Mouse (Mus musculus) stomach, embryonic 15.5 days (tissue): ENCODE results near the gene Creb3. TPM values are rescaled to one million over a fixed set of nuclear protein-coding genes. Genes with fewer than 3 reads are reported as not detected.

Experiments
- ATAC-seq: fragments of 200-750 bp; cut with Nextera tagmentation; 2 replicates; pipeline ENCODE4 v1.8.0; 2017; ENCODE audit warnings: low read depth, moderate number of reproducible peaks, moderate TSS enrichment; ENCODE audit not compliant: insufficient read depth, low FRiP score
- H3K27ac ChIP-seq: fragments of 300-500 bp; sonication (generic); 2 replicates; pipeline ENCODE4 v1.5.1; 2015; ENCODE audit warnings: mild to moderate bottlenecking, inconsistent platforms
- H3K27me3 ChIP-seq: fragments of 300-500 bp; sonication (generic); replicated peaks from 2 replicates; pipeline ENCODE4 v1.6.1; 2015; ENCODE audit warnings: inconsistent platforms
- H3K36me3 ChIP-seq: fragments of 300-500 bp; sonication (generic); 2 replicates; pipeline ENCODE4 v1.6.1; 2015; ENCODE audit warnings: inconsistent platforms
- H3K4me1 ChIP-seq: fragments of 300-500 bp; sonication (generic); 2 replicates; pipeline ENCODE4 v1.6.1; 2015; ENCODE audit warnings: inconsistent platforms
- H3K4me2 ChIP-seq: fragments of 300-500 bp; sonication (generic); 2 replicates; pipeline ENCODE4 v1.6.1; 2015; ENCODE audit warnings: mild to moderate bottlenecking, inconsistent platforms
- H3K4me3 ChIP-seq: fragments of 300-500 bp; sonication (generic); replicated peaks from 2 replicates; pipeline ENCODE4 v1.5.1; 2015; ENCODE audit warnings: inconsistent platforms
- H3K9ac ChIP-seq: fragments of 300-500 bp; sonication (generic); 2 replicates; pipeline ENCODE4 v1.6.1; 2015; ENCODE audit warnings: inconsistent platforms
- H3K9me3 ChIP-seq: fragments of 300-500 bp; sonication (generic); 2 replicates; pipeline ENCODE4 v1.6.1; 2016; ENCODE audit warnings: inconsistent platforms
- WGBS: fragments of 180-500 bp; shearing (Covaris S2); methylation state at CpG from one replicate; pipeline ENCODE4 v1.1.7; 2015; 5-methylcytosine and 5-hydroxymethylcytosine counted together
- polyA plus RNA-seq: library from polyadenylated mRNA; unstranded; fragments of >200 nt; fragmentation: Nextera tagmentation; extraction: Ambion mirVana; gene quantifications from 2 replicates; pipeline ENCODE4 v1.2.1, GENCODE M21; 2015

Creb3 gene
- polyA plus RNA-seq, 1 experiment from 2014 or later = 70.8 TPM

GRCm38 (mm10) chr4:43577237-43577881, 15.2 kb downstream of the Creb3 start:
- peaks cover 30% of the 10 kb centered on the region for H3K4me1 ChIP-seq
- H3K4me2 ChIP-seq = peak overlapping the region; percentile 93
- H3K27ac ChIP-seq = no peak overlapping the region
- no peaks in the 10 kb centered on the region for H3K27me3 ChIP-seq
- peak overlapping the region; percentile 79 for H3K4me3 ChIP-seq
- ATAC-seq = no peak
- H3K36me3 ChIP-seq = peaks cover 21% of the 10 kb centered on the region
- no peaks in the 10 kb centered on the region for H3K9me3 ChIP-seq
- 31% methylated on average over 8 of the region's 8 CpGs for WGBS
- H3K9ac ChIP-seq = peak overlapping the region; percentile 71; the same call in 1 of the 2 replicates

GRCm38 (mm10) chr4:43578376-43579204, 16.5 kb downstream of the Creb3 start, which contains the start of the genes Rgp1 and Gba2:
Gene Rgp1 (plus strand): TSS chr4:43578715.
Gene Gba2 (minus strand): TSS chr4:43578873.
- Histone ChIP-seq H3K27me3 (no peaks in the 10 kb centered on the region), H3K4me2 (peak within 1 kb of the TSS; percentile 93), H3K27ac (peak within 1 kb of the TSS; percentile 89), H3K9me3 (no peaks in the 10 kb centered on the region), H3K4me1 (peaks cover 30% of the 10 kb centered on the region), H3K9ac (peak within 1 kb of the TSS; percentile 71), H3K36me3 (peaks cover 31% of the 10 kb centered on the region), H3K4me3 (peak within 1 kb of the TSS; percentile 79)
- peak; percentile 97 for ATAC-seq
- under 1% methylated on average over 76 of the region's 76 CpGs for WGBS

- H3K4me1 ChIP-seq = peaks cover 30% of the 10 kb centered on the region
- H3K36me3 ChIP-seq = peaks cover 29% of the 10 kb centered on the region
- WGBS = 3% methylated on average over 10 of the region's 10 CpGs
- H3K4me2 ChIP-seq = peak overlapping the region; percentile 93
- ATAC-seq = no peak
- H3K27me3 ChIP-seq = no peaks in the 10 kb centered on the region
- H3K4me3 ChIP-seq = peak overlapping the region; percentile 79
- H3K27ac ChIP-seq = 0 out of 2 replicates have a peak overlapping the region, but pooled peaks have one; percentile 89
- H3K9me3 ChIP-seq = no peaks in the 10 kb centered on the region
- H3K9ac ChIP-seq = peak overlapping the region; percentile 71
Observed at GRCm38 (mm10) chr4:43579256-43579655, 17.1 kb downstream of the Creb3 start.

- Histone ChIP-seq H3K9me3 (no peaks in the 10 kb centered on the region), H3K4me1 (peaks cover 30% of the 10 kb centered on the region), H3K9ac (peak overlapping the region; percentile 71; the same call in 1 of the 2 replicates), H3K4me2 (peak overlapping the region; percentile 93), H3K27me3 (no peaks in the 10 kb centered on the region), H3K27ac (no peak overlapping the region), H3K4me3 (peak overlapping the region; percentile 79), H3K36me3 (peaks cover 29% of the 10 kb centered on the region)
- no peak for ATAC-seq
- WGBS = 74% methylated on average over 6 of the region's 6 CpGs
Observed at GRCm38 (mm10) chr4:43579731-43580130, 17.6 kb downstream of the Creb3 start.

- Histone ChIP-seq H3K36me3 (peaks cover 29% of the 10 kb centered on the region), H3K9me3 (no peaks in the 10 kb centered on the region), H3K9ac (no peak overlapping the region), H3K4me2 (no peak overlapping the region), H3K27ac (no peak overlapping the region), H3K27me3 (no peaks in the 10 kb centered on the region), H3K4me1 (peaks cover 30% of the 10 kb centered on the region), H3K4me3 (no peak overlapping the region)
- 91% methylated on average over 5 of the region's 5 CpGs for WGBS
- no peak for ATAC-seq
Observed at GRCm38 (mm10) chr4:43580721-43581120, 18.6 kb downstream of the Creb3 start.

GRCm38 (mm10) chr4:43581381-43581780, 19.2 kb downstream of the Creb3 start:
- H3K27ac ChIP-seq = no peak overlapping the region
- ATAC-seq = no peak
- no peak overlapping the region for H3K4me3 ChIP-seq
- peaks cover 27% of the 10 kb centered on the region for H3K4me1 ChIP-seq
- H3K27me3 ChIP-seq = no peaks in the 10 kb centered on the region
- H3K9ac ChIP-seq = no peak overlapping the region
- H3K4me2 ChIP-seq = no peak overlapping the region
- no peaks in the 10 kb centered on the region for H3K9me3 ChIP-seq
- WGBS = 93% methylated on average over 12 of the region's 12 CpGs
- peaks cover 29% of the 10 kb centered on the region for H3K36me3 ChIP-seq

GRCm38 (mm10) chr4:43582241-43582640, 20.1 kb downstream of the Creb3 start:
- Histone ChIP-seq H3K36me3 (peaks cover 29% of the 10 kb centered on the region), H3K27ac (no peak overlapping the region), H3K4me3 (no peak overlapping the region), H3K27me3 (no peaks in the 10 kb centered on the region), H3K9me3 (no peaks in the 10 kb centered on the region), H3K4me1 (peaks cover 18% of the 10 kb centered on the region), H3K4me2 (no peak overlapping the region), H3K9ac (no peak overlapping the region)
- WGBS = 89% methylated on average over 5 of the region's 5 CpGs
- ATAC-seq = no peak

- WGBS = 69% methylated on average over 7 of the region's 7 CpGs
- ATAC-seq = no peak
- no peak overlapping the region for H3K4me3 ChIP-seq
- no peak overlapping the region for H3K4me2 ChIP-seq
- H3K4me1 ChIP-seq = peaks cover 11% of the 10 kb centered on the region
- peaks cover 29% of the 10 kb centered on the region for H3K36me3 ChIP-seq
- H3K27ac ChIP-seq = no peak overlapping the region
- H3K27me3 ChIP-seq = no peaks in the 10 kb centered on the region
- no peaks in the 10 kb centered on the region for H3K9me3 ChIP-seq
- no peak overlapping the region for H3K9ac ChIP-seq
Observed at GRCm38 (mm10) chr4:43583421-43583820, 21.3 kb downstream of the Creb3 start.

GRCm38 (mm10) chr4:43584444-43585416, 22.6 kb downstream of the Creb3 start, which contains the start of gene Msmp:
Gene Msmp (minus strand): TSS chr4:43584494.
- Histone ChIP-seq H3K27me3 (no peaks in the 10 kb centered on the region), H3K4me1 (peaks cover 6% of the 10 kb centered on the region), H3K4me2 (no peak within 1 kb of the TSS), H3K36me3 (peaks cover 29% of the 10 kb centered on the region), H3K9me3 (no peaks in the 10 kb centered on the region), H3K27ac (no peak within 1 kb of the TSS), H3K4me3 (no peak within 1 kb of the TSS), H3K9ac (no peak within 1 kb of the TSS)
- WGBS = 69% methylated on average over 12 of the region's 12 CpGs
- ATAC-seq = no peak

- 51% methylated on average over 10 of the region's 10 CpGs for WGBS
- no peaks in the 10 kb centered on the region for H3K4me1 ChIP-seq
- no peak overlapping the region for H3K9ac ChIP-seq
- H3K9me3 ChIP-seq = no peaks in the 10 kb centered on the region
- H3K4me3 ChIP-seq = no peak overlapping the region
- H3K4me2 ChIP-seq = no peak overlapping the region
- ATAC-seq = no peak
- H3K27me3 ChIP-seq = no peaks in the 10 kb centered on the region
- peaks cover 23% of the 10 kb centered on the region for H3K36me3 ChIP-seq
- no peak overlapping the region for H3K27ac ChIP-seq
Observed at GRCm38 (mm10) chr4:43585682-43586081, 23.6 kb downstream of the Creb3 start.

- no peaks in the 10 kb centered on the region for H3K4me1 ChIP-seq
- ATAC-seq = no peak
- 71% methylated on average over 8 of the region's 8 CpGs for WGBS
- H3K9ac ChIP-seq = no peak overlapping the region
- H3K4me2 ChIP-seq = no peak overlapping the region
- H3K36me3 ChIP-seq = peaks cover 18% of the 10 kb centered on the region
- H3K4me3 ChIP-seq = no peak overlapping the region
- H3K27me3 ChIP-seq = no peaks in the 10 kb centered on the region
- no peaks in the 10 kb centered on the region for H3K9me3 ChIP-seq
- H3K27ac ChIP-seq = no peak overlapping the region
Observed at GRCm38 (mm10) chr4:43586411-43586810, 24.3 kb downstream of the Creb3 start.
